Mouse (Mus musculus): ENCODE data around the gene 1700003E16Rik.

1700003E16Rik gene

DNA sequence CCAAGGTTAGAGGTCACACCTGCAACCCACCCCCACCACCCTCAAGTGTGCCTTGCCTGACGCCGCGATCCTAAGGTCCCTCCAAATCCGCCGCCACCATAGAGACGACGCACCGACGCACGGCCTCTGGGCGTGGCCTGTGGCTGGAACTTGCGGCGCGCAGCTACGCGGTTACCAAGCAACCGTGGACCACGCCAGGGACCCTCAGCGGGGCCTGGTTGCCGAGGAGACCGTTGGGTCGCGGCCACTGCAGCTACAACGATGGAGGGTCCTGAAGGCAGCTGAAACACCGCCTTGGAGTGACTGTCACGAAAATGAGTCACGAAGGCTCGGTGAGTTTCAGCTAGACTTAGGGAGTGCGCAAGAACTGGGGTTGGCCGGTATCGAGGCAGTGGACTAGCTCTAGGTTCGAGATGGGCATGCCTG is at the start of gene 1700003E16Rik, which contains the start of gene Wdr54:
TSS of gene 1700003E16Rik (plus strand) at position 146 of the 426 bp plus-strand sequence.
TSS of gene Wdr54 (minus strand) at position 139 of the 426 bp plus-strand sequence.
- DNase-seq (ENCODE audit: low read depth) = peak; percentile 61

DNA sequence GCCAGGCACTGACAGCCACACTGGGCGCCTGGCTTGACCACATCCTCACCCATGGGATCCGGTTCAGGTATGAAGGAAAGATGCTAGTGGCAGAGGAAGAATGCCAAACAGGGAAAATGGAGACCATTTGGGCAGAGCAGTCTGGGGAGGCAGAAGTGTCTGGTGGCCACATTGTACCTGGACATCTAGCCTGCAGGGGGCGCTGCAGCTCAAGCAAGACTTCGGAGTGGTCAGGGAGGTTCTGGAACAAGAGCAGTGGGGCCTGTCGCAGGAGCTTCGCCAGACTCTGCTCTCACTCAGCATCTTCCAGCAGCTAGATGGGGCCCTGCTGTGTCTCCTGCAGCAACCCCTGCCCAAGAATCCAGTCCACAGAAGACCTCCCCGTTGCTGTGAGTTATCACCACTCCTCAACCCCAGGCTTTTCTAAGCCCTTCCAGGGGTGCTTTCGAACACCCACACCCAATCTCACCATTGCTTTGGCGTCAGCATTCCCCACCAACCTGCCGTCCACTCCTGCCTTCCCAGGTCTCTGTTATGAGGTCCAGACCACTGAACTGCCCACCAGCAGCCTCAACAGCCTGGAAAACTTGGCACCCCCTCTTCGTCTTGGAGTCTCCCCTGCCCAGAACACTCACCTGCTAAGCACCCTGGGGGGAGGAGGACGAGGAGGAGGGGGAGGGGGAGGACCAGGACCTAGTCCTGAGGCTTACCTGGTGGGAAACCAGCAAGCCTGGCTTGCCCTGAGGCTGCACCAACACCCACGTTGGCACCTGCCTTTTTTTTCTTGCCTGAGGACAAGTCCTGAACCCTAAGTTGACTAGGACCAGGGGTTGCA is 48.4 kb upstream of the 1700003E16Rik start:
- peak; percentile 87 for DNase-seq (ENCODE audit: low read depth)

DNA sequence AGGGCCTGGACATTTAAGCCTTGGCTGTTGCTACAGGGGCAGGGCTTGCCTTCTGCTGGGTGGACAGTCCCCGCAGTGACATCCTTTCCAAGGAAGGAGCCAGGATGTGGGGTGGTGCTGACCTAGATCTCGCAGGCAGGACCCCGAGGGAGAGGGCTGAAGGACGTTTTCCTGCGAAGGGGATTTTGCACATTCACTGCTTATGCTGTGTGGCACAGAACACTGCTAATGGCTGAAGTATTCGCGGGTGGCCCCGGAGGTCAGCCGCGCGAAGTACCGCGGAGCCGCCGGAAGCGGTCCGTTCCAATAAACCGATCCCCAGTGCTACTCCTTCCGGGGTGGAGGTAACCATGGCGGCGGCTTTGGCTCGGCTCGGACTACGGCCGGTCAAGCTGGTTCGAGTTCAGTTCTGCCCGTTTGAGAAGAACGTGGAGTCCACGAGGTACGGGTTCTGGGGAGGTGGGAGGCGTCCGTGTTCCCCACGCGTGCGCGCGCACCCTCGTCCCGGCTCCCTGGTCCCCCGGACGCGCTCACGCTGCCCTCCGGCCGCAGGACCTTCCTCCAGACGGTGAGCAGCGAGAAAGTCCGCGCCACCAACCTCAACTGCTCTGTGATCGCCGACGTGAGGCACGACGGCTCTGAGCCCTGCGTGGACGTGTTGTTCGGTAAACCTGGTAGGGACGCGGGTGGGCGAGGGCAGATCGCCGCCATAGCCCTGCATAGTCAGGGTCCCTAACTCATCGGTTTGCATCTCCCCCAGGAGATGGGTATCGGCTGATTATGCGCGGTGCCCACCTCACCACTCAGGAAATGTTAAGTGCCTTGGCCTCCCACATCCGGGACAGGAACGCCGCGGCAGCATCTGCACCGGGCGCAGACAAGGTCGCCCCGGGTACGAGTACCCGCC is 47.2 kb upstream of the 1700003E16Rik start, which contains the start of gene Mrpl53:
TSS of gene Mrpl53 (plus strand) at position 279 of the 907 bp plus-strand sequence.
- DNase-seq (ENCODE audit: low read depth) = peak; percentile 71

- no peak for DNase-seq (ENCODE audit: low read depth)
These were observed 44.6 kb upstream of the 1700003E16Rik start for GRCm38 (mm10) chr6:83111510-83112136.

DNA sequence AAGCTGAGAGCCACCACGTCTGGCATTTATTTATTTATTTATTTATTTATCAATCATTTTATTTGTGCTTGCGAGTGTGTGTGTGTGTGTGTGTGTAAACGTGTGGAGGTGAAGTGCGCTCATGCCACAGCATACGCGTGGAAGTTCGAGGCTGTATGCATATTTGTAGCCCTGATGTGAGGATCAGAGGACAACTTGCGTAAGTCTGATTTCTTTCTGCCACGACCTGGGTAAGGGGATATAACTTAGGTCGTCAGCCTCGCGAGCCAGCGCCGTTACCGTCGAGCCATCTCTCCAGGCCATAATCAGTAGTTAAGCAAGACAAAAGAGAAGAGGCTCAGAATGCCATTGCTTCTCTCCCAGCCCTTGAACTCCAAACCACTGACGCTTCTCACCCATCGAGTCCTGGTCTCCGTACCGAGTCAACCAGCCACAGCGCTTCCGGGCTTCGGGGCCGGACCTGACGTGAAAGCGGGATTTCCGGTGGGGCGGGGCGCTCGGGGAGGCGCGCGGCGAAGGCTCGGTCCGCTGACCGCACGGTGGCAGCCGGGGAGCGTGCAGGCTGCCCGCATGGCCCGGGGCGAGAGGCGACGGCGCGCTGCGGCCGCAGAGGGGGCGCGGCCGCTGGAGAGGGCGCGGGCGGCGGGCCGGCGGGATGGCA is 41.1 kb upstream of the 1700003E16Rik start, which contains the start of gene Mogs:
TSS of gene Mogs (plus strand) at position 486 of the 661 bp plus-strand sequence.
- peak; percentile 89 for DNase-seq (ENCODE audit: low read depth)

DNA sequence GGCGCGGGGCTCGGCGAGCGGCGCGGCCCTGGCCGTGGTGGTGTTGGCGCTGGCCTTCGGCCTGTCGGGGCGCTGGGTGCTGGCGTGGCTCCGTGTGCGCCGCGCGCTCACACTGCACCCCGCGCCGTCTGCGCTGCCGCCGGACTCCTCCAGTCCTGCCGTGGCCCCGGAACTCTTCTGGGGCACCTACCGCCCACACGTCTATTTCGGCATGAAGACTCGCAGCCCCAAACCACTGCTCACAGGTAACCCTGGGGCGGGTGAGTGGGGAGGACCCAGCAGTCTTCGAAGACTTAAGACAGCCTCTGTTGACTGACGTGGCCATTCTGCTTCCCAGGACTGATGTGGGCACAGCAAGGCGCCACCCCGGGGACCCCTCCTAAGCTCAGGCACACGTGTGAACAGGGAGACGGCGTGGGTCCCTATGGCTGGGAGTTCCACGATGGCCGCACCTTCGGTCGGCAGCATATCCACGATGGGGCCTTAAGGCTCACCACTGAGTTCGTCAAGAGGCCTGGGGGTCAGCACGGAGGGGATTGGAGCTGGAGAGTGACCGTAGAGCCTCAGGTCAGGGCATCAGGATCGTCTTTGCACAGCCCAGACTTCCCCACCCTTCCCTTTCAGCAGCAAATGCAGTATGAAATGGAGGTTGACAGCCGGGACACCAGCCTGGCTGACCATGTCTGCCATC is 40.4 kb upstream of the 1700003E16Rik start:
- peak; percentile 65 for DNase-seq (ENCODE audit: low read depth)

DNA sequence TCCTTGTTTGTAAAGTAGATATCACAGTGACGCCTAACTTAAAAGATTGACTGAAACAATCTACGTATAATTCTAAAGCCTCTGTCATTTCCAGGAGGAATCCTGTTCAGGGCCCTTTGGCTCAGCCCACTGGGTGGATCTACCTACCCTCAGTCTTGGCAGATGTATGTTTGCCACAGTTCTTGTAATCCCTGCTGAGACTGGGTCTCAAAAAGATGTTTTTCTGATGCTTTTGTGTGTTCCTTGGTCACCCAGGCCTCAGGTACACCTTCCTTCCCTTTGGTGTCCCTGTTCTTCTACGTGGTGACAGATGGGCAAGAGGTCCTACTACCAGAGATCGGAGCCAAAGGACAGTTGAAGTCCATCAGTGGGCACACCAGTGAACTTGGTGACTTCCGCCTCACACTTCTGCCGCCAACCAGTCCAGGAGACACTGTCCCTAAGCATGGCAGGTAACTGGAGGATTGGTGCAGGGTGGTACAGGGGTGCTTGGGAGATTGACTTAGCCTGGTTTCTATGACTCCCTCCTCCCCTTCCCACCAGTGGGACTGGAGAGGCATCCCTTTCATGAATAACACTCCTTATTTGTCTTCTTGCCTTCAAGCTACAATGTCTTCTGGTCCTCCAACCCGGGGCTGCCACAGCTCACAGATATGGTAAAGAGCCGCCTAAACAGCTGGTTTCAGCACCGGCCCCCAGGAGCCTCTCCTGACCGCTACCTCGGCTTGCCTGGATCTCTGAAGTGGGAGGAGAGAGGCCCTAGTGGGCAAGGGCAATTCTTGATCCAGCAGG is 39.6 kb upstream of the 1700003E16Rik start:
- DNase-seq (ENCODE audit: low read depth) = peak; percentile 13

- peak; percentile 7 for DNase-seq (ENCODE audit: low read depth)
These were observed 39.1 kb upstream of the 1700003E16Rik start for GRCm38 (mm10) chr6:83117165-83117438.

DNA sequence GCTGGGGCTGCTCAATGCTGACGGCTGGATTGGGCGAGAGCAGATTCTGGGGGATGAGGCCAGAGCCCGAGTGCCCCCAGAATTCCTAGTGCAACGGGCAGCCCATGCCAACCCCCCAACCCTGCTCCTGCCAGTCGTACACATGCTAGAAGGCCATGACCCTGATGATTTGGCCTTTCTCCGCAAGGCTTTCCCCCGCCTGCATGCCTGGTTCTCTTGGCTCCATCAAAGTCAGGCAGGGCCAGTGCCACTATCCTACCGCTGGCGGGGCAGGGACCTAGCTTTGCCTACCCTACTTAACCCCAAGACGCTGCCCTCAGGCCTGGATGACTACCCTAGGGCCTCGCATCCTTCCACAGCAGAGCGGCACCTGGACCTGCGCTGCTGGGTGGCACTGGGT is 38.6 kb upstream of the 1700003E16Rik start:
- DNase-seq (ENCODE audit: low read depth) = no peak

- DNase-seq (ENCODE audit: low read depth) = no peak
These were observed 37.8 kb upstream of the 1700003E16Rik start for GRCm38 (mm10) chr6:83118369-83118768.

- DNase-seq (ENCODE audit: low read depth) = peak; percentile 47
These were observed 37.1 kb upstream of the 1700003E16Rik start for GRCm38 (mm10) chr6:83118825-83119733.

- no peak for DNase-seq (ENCODE audit: low read depth)
These were observed 36.5 kb upstream of the 1700003E16Rik start for GRCm38 (mm10) chr6:83119734-83120051.

DNA sequence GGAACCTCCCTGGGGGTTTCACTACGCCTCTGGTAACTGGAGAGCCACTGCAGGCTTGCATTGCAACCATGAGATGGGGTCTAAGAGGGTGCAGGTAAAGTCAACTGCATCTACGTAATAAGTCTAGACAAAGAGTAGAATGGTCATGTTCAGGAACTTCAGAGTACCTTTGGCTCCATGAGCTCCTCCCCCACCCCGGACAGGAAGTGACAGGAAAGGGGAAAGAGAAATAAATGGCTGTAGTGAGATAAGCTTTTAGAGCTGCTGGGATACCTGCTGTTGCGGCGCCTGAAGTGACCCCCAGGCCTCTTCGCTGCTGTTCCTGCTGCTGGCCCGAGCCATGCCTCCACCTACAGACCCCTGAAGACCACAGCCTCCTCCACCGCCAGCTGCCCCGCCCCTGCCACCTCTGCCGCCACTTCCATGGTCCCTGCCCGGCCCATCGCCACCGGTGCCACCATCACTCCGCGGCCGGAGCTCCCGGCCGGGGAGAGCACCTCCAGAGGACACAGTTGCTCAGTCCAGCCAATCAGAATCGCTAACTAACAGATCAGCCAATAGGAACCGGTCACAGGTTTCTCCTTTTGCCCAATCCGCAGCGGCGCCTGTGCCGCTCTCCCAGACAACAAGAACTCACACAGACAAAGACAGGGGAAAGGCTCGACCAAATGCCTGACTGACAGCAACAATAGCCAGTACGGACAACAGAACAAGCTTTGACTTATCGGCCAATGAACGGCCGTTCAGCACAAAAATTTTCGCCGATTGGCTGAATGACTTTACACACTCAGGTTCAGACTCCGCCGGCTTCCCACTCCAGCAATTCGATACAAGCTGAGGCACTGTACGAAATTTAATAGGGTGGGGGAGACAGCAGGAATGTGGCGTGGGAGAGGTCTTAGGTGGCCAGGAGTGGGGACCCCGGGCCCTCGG is 35.0 kb upstream of the 1700003E16Rik start, which contains the start of gene Wbp1:
TSS of gene Wbp1 (minus strand) at position 630 of the 933 bp plus-strand sequence.
- DNase-seq (ENCODE audit: low read depth) = peak; percentile 97

GRCm38 (mm10) chr6:83121863-83122710 is 34.1 kb upstream of the 1700003E16Rik start:
- peak; percentile 21 for DNase-seq (ENCODE audit: low read depth)

- peak; percentile 9 for DNase-seq (ENCODE audit: low read depth)
These were observed 33.2 kb upstream of the 1700003E16Rik start for GRCm38 (mm10) chr6:83122961-83123360.

GRCm38 (mm10) chr6:83124851-83125312 is 31.3 kb upstream of the 1700003E16Rik start:
- peak; percentile 96 for DNase-seq (ENCODE audit: low read depth)

GRCm38 (mm10) chr6:83125331-83125730 is 30.9 kb upstream of the 1700003E16Rik start, which contains the start of gene Ino80b:
Gene Ino80b, minus strand, starts transcription at chr6:83125431.
- no peak for DNase-seq (ENCODE audit: low read depth)

Data from naive thymus-derived CD4-positive, alpha-beta T cell, adult 2 months (primary cell).